9 mouse cellular contexts compared by ENCODE assay signal in genomic region chr5:146384935-146385591, GRCm38 (mm10). TPM values are rescaled to one million over a fixed set of nuclear protein-coding genes. Genes with fewer than 3 reads are reported as not detected.
DNase-seq lines count a peak whose midpoint lies in the region; ATAC-seq and TF ChIP-seq lines count a peak whose summit lies in the region.
"Had no signal": no experiment of that assay in that cellular context is flagged by ENCODE, and none has a peak within 500 bp of the region (broad histone marks: within the 10 kb centered on the region; RNA-seq: fewer than 3 reads in every experiment).

TSS of gene Wasf3 (plus strand) at chr5:146384985.

- H3K4me1 ChIP-seq in ES-E14 (ENCODE audit: control insufficient read depth in 2 of 2, insufficient read depth in 2 of 2, low read length in 2 of 2, poor library complexity in 1 of 2): no peaks in the 10 kb centered on the region; a peak in 1 of 4 replicates
- H3K4me1 ChIP-seq in hindbrain, embryonic 11.5 days (replicated peaks; ENCODE audit: control insufficient read depth, insufficient read depth, low read length): no peaks in the 10 kb centered on the region
- no peaks in the 10 kb centered on the region for H3K4me1 ChIP-seq in lung, embryonic 14.5 days (ENCODE audit: insufficient read depth)

- TF ChIP-seq CTCF in lung, embryonic 14.5 days (IDR thresholded peaks at IDR 0.05; ENCODE audit: low read depth): no peak

- WGBS in hindbrain, embryonic 11.5 days: 1% methylated on average over 62 of the region's 66 CpGs
- whole genome bisulfite sequencing in lung, embryonic 14.5 days: under 1% methylated on average over 66 of the region's 66 CpGs

- in situ Hi-C loops in ES-E14 (cut with MboI; ENCODE audit: low sequenced_read_pairs in 2 of 2, unreplicated experiment in 2 of 2): loop anchor here in 1 of 2 experiments (25.0 kb wide), 1 partner anchor 102 kb away; the partner anchor contains the start of genes Gm6370 and Gm6408

- no peak within 1 kb of the TSS for H3K27ac ChIP-seq in ES-E14 (ENCODE audit: insufficient read depth, low read depth, low read length, poor library complexity, severe bottlenecking)
- peak within 1 kb of the TSS; percentile 87 for H3K27ac ChIP-seq in hindbrain, embryonic 11.5 days (ENCODE audit: low read depth, low read length)
- no peak within 1 kb of the TSS for H3K27ac ChIP-seq in lung, embryonic 14.5 days (ENCODE audit: low read depth)

- peak within 1 kb of the TSS; percentile 76 to 82 for H3K4me3 ChIP-seq in ES-E14 (ENCODE audit: insufficient read depth in 1 of 2, low read depth in 1 of 2, low read length in 2 of 2, poor library complexity in 1 of 2, severe bottlenecking in 1 of 2)
- H3K4me3 ChIP-seq in hindbrain, embryonic 11.5 days (ENCODE audit: low read depth, low read length): peak within 1 kb of the TSS; percentile 70
- H3K4me3 ChIP-seq in lung, embryonic 14.5 days (ENCODE audit: low read depth, low read length): peak within 1 kb of the TSS; percentile 61

- H3K9ac ChIP-seq in ES-E14 (ENCODE audit: insufficient read depth, low read depth, low read length, poor library complexity, severe bottlenecking): peak within 1 kb of the TSS; percentile 74
- H3K9ac ChIP-seq in hindbrain, embryonic 11.5 days (ENCODE audit: low read depth, low read length): peak within 1 kb of the TSS; percentile 77
- peak within 1 kb of the TSS; percentile 42 for H3K9ac ChIP-seq in lung, embryonic 14.5 days

- no peaks in the 10 kb centered on the region for H3K9me3 ChIP-seq in ES-E14 (ENCODE audit: control insufficient read depth, insufficient read depth, low read depth, low read length)
- no peaks in the 10 kb centered on the region for H3K9me3 ChIP-seq in hindbrain, embryonic 11.5 days (ENCODE audit: control insufficient read depth, low read length)
- H3K9me3 ChIP-seq in lung, embryonic 14.5 days (ENCODE audit: low read depth, low read length): no peaks in the 10 kb centered on the region; the same call in 1 of the 2 replicates

- no peaks in the 10 kb centered on the region for H3K27me3 ChIP-seq in hindbrain, embryonic 11.5 days (ENCODE audit: control insufficient read depth, insufficient read depth, low read length)
- peaks cover 7% of the 10 kb centered on the region for H3K27me3 ChIP-seq in lung, embryonic 14.5 days (ENCODE audit: insufficient read depth, low read length)

- DNase-seq in ES-E14 (ENCODE audit: low read depth, low spot score): peak; percentile 77
- peak; percentile 90 for DNase-seq in cerebellum, adult 8-10 months
- DNase-seq in hindbrain, embryonic 11.5 days (ENCODE audit: low spot score): peak; percentile 95
- peak; percentile 87 to 95 for DNase-seq in layer of hippocampus, postnatal 10 days (ENCODE audit: low spot score in 2 of 2)
- DNase-seq in lung, embryonic 14.5 days: peak; percentile 88
- peak; percentile 90 for DNase-seq in retina, embryonic 14.5 days (ENCODE audit: low spot score)

- peak; percentile 94 for ATAC-seq in frontal cortex, adult (ENCODE audit: low TSS enrichment)
- peak; percentile 96 for ATAC-seq in hindbrain, embryonic 11.5 days (ENCODE audit: low FRiP score)
- ATAC-seq in lung, embryonic 14.5 days (ENCODE audit: insufficient read depth): peak; percentile 97
- no peak for ATAC-seq in megakaryocyte-erythroid progenitor cell, adult 5-6 weeks (replicated peaks; ENCODE audit: low FRiP score, low TSS enrichment, poor library complexity, severe bottlenecking)

- H3K4me2 ChIP-seq in hindbrain, embryonic 11.5 days (replicated peaks; ENCODE audit: low read depth, low read length): peak within 1 kb of the TSS; percentile 67
- peak within 1 kb of the TSS; percentile 82 for H3K4me2 ChIP-seq in lung, embryonic 14.5 days

- no peaks in the 10 kb centered on the region for H3K36me3 ChIP-seq in ES-E14 (ENCODE audit: control insufficient read depth, insufficient read depth, low read length, poor library complexity, severe bottlenecking)
- H3K36me3 ChIP-seq in hindbrain, embryonic 11.5 days (ENCODE audit: control insufficient read depth, insufficient read depth, low read length): no peaks in the 10 kb centered on the region
- no peaks in the 10 kb centered on the region for H3K36me3 ChIP-seq in lung, embryonic 14.5 days (ENCODE audit: insufficient read depth)
- H3K36me3 ChIP-seq: G1E had no signal

TF ChIP-seq in ES-E14, 5 proteins besides CTCF, POLR2A, EP300 and RAD21:
- TF ChIP-seq ZNF384 (IDR thresholded peaks at IDR 0.05; ENCODE audit: low read depth, low read length): no peak
- no peak for TF ChIP-seq ZC3H11A (IDR thresholded peaks at IDR 0.05; ENCODE audit: borderline replicate concordance, low read depth, low read length)
- peak; percentile 51; the same call in 1 of the 2 replicates for TF ChIP-seq HCFC1 (IDR thresholded peaks at IDR 0.05; ENCODE audit: borderline replicate concordance, insufficient read depth, low read length)

RNA-seq across cellular contexts. Expression of gene Wasf3, which starts in this region (rescaled TPM):
- total RNA-seq in ES-E14 (2012; rRNA removed): 6.2 and 8.0 TPM in 2 replicates
- 7.1 TPM in 2 replicates for polyA plus RNA-seq in hindbrain, embryonic 11.5 days (2014; fragmentation: Nextera tagmentation; extraction: Ambion mirVana)
- 10 to 100 TPM; 77.3 to 85.9 TPM for total RNA-seq in layer of hippocampus, postnatal 10 days (2021)
- 0.57 and 0.84 TPM in 2 replicates for polyA plus RNA-seq in lung, embryonic 14.5 days (2014; fragmentation: Nextera tagmentation; extraction: Ambion mirVana)
- not detected in 2 replicates for total RNA-seq in megakaryocyte-erythroid progenitor cell, adult 5-6 weeks (2014; fragmentation: Nextera tagmentation)
- total RNA-seq in megakaryocyte-erythroid progenitor cell, adult 5-6 weeks (2017): not detected in 2 replicates
- polyA plus RNA-seq: G1E had no signal

Comparison
In these comparisons a context has a peak if more than half of its experiments do, and no peak if none do; other contexts are left out.
1. Peak in DNase-seq, ATAC-seq, H3K4me3 ChIP-seq, H3K9ac ChIP-seq and H3K4me2 ChIP-seq in lung, embryonic 14.5 days; RNA of the gene not detected or under 1 TPM.